In genomic region chr5:116288849-116289570, GRCm38 (mm10) we compare ENCODE assay signal across 9 mouse cellular contexts. TPM values are rescaled to one million over a fixed set of nuclear protein-coding genes. Genes with fewer than 3 reads are reported as not detected.
A peak's percentile ranks its signal among the peaks of the same experiment; 100 is the strongest.
DNase-seq lines count a peak whose midpoint lies in the region; ATAC-seq lines count a peak whose summit lies in the region.
"Had no signal": no experiment of that assay in that cellular context is flagged by ENCODE, and none has a peak within 500 bp of the region (broad histone marks: within the 10 kb centered on the region; RNA-seq: fewer than 3 reads in every experiment).

TSS of gene Ccdc60 (minus strand) at chr5:116288985.

- DNase-seq in gastrocnemius, postnatal 10 days: peak; percentile 12
- DNase-seq in gastrocnemius, adult 8-10 months (ENCODE audit: low spot score in 2 of 2): no peak
- peak; percentile 77 for DNase-seq in intestine, embryonic 14.5 days (ENCODE audit: low spot score)
- DNase-seq in right cerebral cortex, adult 18-20 months: no peak
- DNase-seq in cerebellum, postnatal 4 days (ENCODE audit: low spot score in 2 of 2): no peak

- no peak for ATAC-seq in embryonic facial prominence, embryonic 15.5 days (ENCODE audit: insufficient number of reproducible peaks, low FRiP score, low TSS enrichment, low read depth)
- peak; percentile 61; the same call in 1 of the 2 replicates for ATAC-seq in intestine, embryonic 14.5 days (replicated peaks; ENCODE audit: low FRiP score, low TSS enrichment, low read depth)
- ATAC-seq in lung, embryonic 16.5 days (ENCODE audit: low read depth): peak; percentile 84
- peak; percentile 80; the same call in 1 of the 2 replicates for ATAC-seq in stomach, embryonic 14.5 days (ENCODE audit: insufficient number of reproducible peaks, insufficient read depth, low FRiP score, low read depth)

- H3K27ac ChIP-seq in embryonic facial prominence, embryonic 15.5 days (replicated peaks): peak within 1 kb of the TSS; percentile 63; the same call in 1 of the 2 replicates
- no peak within 1 kb of the TSS for H3K27ac ChIP-seq in intestine, embryonic 14.5 days (ENCODE audit: low read depth)
- H3K27ac ChIP-seq in lung, embryonic 16.5 days (ENCODE audit: low read length): no peak within 1 kb of the TSS
- H3K27ac ChIP-seq in stomach, embryonic 14.5 days (ENCODE audit: low read length): peak within 1 kb of the TSS; percentile 58; the same call in 1 of the 2 replicates

- no peak within 1 kb of the TSS for H3K9ac ChIP-seq in embryonic facial prominence, embryonic 15.5 days
- H3K9ac ChIP-seq in intestine, embryonic 14.5 days (ENCODE audit: low read length): no peak within 1 kb of the TSS
- peak within 1 kb of the TSS; percentile 28; the same call in 1 of the 2 replicates for H3K9ac ChIP-seq in lung, embryonic 16.5 days (ENCODE audit: low read length)
- H3K9ac ChIP-seq in stomach, embryonic 14.5 days (replicated peaks; ENCODE audit: low read depth, low read length): no peak within 1 kb of the TSS

- no peaks in the 10 kb centered on the region for H3K27me3 ChIP-seq in embryonic facial prominence, embryonic 15.5 days
- no peaks in the 10 kb centered on the region for H3K27me3 ChIP-seq in intestine, embryonic 14.5 days (replicated peaks; ENCODE audit: control insufficient read depth, insufficient read depth, low read length)
- H3K27me3 ChIP-seq in lung, embryonic 16.5 days (ENCODE audit: control insufficient read depth, insufficient read depth, low read depth, low read length): no peaks in the 10 kb centered on the region
- H3K27me3 ChIP-seq in stomach, embryonic 14.5 days (ENCODE audit: control insufficient read depth, insufficient read depth, low read length): no peaks in the 10 kb centered on the region

- no peaks in the 10 kb centered on the region for H3K9me3 ChIP-seq in embryonic facial prominence, embryonic 15.5 days (replicated peaks)
- no peaks in the 10 kb centered on the region for H3K9me3 ChIP-seq in intestine, embryonic 14.5 days (ENCODE audit: control insufficient read depth, low read length)
- H3K9me3 ChIP-seq in lung, embryonic 16.5 days (ENCODE audit: control insufficient read depth, low read length): no peaks in the 10 kb centered on the region
- no peaks in the 10 kb centered on the region for H3K9me3 ChIP-seq in stomach, embryonic 14.5 days (ENCODE audit: control insufficient read depth, low read depth, low read length)

- peak within 1 kb of the TSS; percentile 18 for H3K4me3 ChIP-seq in embryonic facial prominence, embryonic 15.5 days (replicated peaks)
- peak within 1 kb of the TSS; percentile 21 for H3K4me3 ChIP-seq in intestine, embryonic 14.5 days (ENCODE audit: low read depth, low read length)
- H3K4me3 ChIP-seq in lung, embryonic 16.5 days (ENCODE audit: low read length): peak within 1 kb of the TSS; percentile 10
- peak within 1 kb of the TSS; percentile 5; the same call in 1 of the 2 replicates for H3K4me3 ChIP-seq in stomach, embryonic 14.5 days (ENCODE audit: low read depth, low read length)
- H3K4me3 ChIP-seq: erythroblast, embryonic 14.5 days had no signal

- 6% methylated on average over 28 of the region's 28 CpGs for WGBS in embryonic facial prominence, embryonic 15.5 days
- WGBS in intestine, embryonic 14.5 days: 5% methylated on average over 28 of the region's 28 CpGs
- WGBS in lung, embryonic 16.5 days: 6% methylated on average over 28 of the region's 28 CpGs
- 6% methylated on average over 28 of the region's 28 CpGs for WGBS in stomach, embryonic 14.5 days

- peak within 1 kb of the TSS; percentile 48 for H3K4me2 ChIP-seq in embryonic facial prominence, embryonic 15.5 days (replicated peaks)
- H3K4me2 ChIP-seq in intestine, embryonic 14.5 days (ENCODE audit: low read length): peak within 1 kb of the TSS; percentile 54
- H3K4me2 ChIP-seq in lung, embryonic 16.5 days (ENCODE audit: low read depth, low read length): peak within 1 kb of the TSS; percentile 49
- H3K4me2 ChIP-seq in stomach, embryonic 14.5 days (replicated peaks; ENCODE audit: low read depth, low read length): peak within 1 kb of the TSS; percentile 37

- peaks cover 27% of the 10 kb centered on the region for H3K4me1 ChIP-seq in embryonic facial prominence, embryonic 15.5 days
- peaks cover 22% of the 10 kb centered on the region for H3K4me1 ChIP-seq in intestine, embryonic 14.5 days (replicated peaks; ENCODE audit: control insufficient read depth, insufficient read depth, low read length)
- peaks cover 6% of the 10 kb centered on the region; the same call in 1 of the 2 replicates for H3K4me1 ChIP-seq in lung, embryonic 16.5 days (replicated peaks; ENCODE audit: control insufficient read depth, insufficient read depth, low read length)
- H3K4me1 ChIP-seq in stomach, embryonic 14.5 days (ENCODE audit: control insufficient read depth, insufficient read depth, low read length): peaks cover 13% of the 10 kb centered on the region; the same call in 1 of the 2 replicates

- H3K36me3 ChIP-seq in embryonic facial prominence, embryonic 15.5 days: no peaks in the 10 kb centered on the region
- H3K36me3 ChIP-seq in intestine, embryonic 14.5 days (ENCODE audit: control insufficient read depth, insufficient read depth, low read length): no peaks in the 10 kb centered on the region
- no peaks in the 10 kb centered on the region for H3K36me3 ChIP-seq in lung, embryonic 16.5 days (ENCODE audit: control insufficient read depth, insufficient read depth, low read length)
- no peaks in the 10 kb centered on the region for H3K36me3 ChIP-seq in stomach, embryonic 14.5 days (ENCODE audit: control insufficient read depth, insufficient read depth, low read length)

RNA-seq across cellular contexts. Expression of gene Ccdc60, which starts in this region (rescaled TPM):
- total RNA-seq in gastrocnemius, postnatal 10 days (2021): not detected
- total RNA-seq in gastrocnemius, adult 8-10 months (2022): not detected
- 1.8 and 3.7 TPM in 2 replicates for polyA plus RNA-seq in embryonic facial prominence, embryonic 15.5 days (2015; fragmentation: Nextera tagmentation; extraction: Ambion mirVana)
- 1.9 and 2.0 TPM in 2 replicates for polyA plus RNA-seq in intestine, embryonic 14.5 days (2014; fragmentation: Nextera tagmentation; extraction: Ambion mirVana)
- 2.4 and 2.5 TPM in 2 replicates for polyA plus RNA-seq in lung, embryonic 16.5 days (2015; fragmentation: Nextera tagmentation; extraction: Ambion mirVana)
- 2.2 and 3.4 TPM in 2 replicates for polyA plus RNA-seq in stomach, embryonic 14.5 days (2014; fragmentation: Nextera tagmentation; extraction: Ambion mirVana)
- polyA plus RNA-seq: erythroblast, embryonic 14.5 days had no signal

Comparison
In these comparisons a context has a peak if more than half of its experiments do, and no peak if none do; other contexts are left out.
1. Peak in DNase-seq in gastrocnemius, postnatal 10 days; RNA of the gene not detected or under 1 TPM.
2. H3K27ac ChIP-seq: peak in embryonic facial prominence, embryonic 15.5 days (single experiment) and stomach, embryonic 14.5 days (single experiment); none in intestine, embryonic 14.5 days (single experiment) and lung, embryonic 16.5 days (single experiment).
3. Peak in every context shown above with its lines, with median percentiles within 50 percentile points of each other: H3K4me2 ChIP-seq and H3K4me3 ChIP-seq.